Mouse (Mus musculus): ENCODE measurements at regions not wholly inside any gene's neighbourhood (a gene's known extent, or its start where the extent isn't known, plus 50 kb on each side); places are given as distances from the start of the nearest gene placed in this dataset.
A peak's percentile ranks its signal among the peaks of the same experiment; 100 is the strongest.

- Histone ChIP-seq H3K27ac (ENCODE audit: insufficient read depth, low read length) (no peak overlapping the region), H3K4me1 (ENCODE audit: control insufficient read depth, insufficient read depth, low read length) (peaks cover 3% of the 10 kb centered on the region), H3K4me3 (ENCODE audit: insufficient read depth, low read length) (no peak overlapping the region)
- no peak for TF ChIP-seq CTCF (IDR thresholded peaks at IDR 0.05; ENCODE audit: extremely low read depth, insufficient read depth, low read length)
- TF ChIP-seq POLR2A (IDR thresholded peaks at IDR 0.05; ENCODE audit: extremely low read depth, insufficient read depth, low read length) = no peak
Measured at GRCm38 (mm10) chr7:113148700-113149099, 58.6 kb upstream of the Arntl start.

GRCm38 (mm10) chr7:113149966-113150470 is 57.2 kb upstream of the Arntl start:
- Histone ChIP-seq H3K27ac (ENCODE audit: insufficient read depth, low read length) (peak overlapping the region; percentile 66), H3K4me3 (ENCODE audit: insufficient read depth, low read length) (no peak overlapping the region), H3K4me1 (ENCODE audit: control insufficient read depth, insufficient read depth, low read length) (peaks cover 3% of the 10 kb centered on the region)
- TF ChIP-seq CTCF (IDR thresholded peaks at IDR 0.05; ENCODE audit: extremely low read depth, insufficient read depth, low read length) = no peak
- no peak for TF ChIP-seq POLR2A (IDR thresholded peaks at IDR 0.05; ENCODE audit: extremely low read depth, insufficient read depth, low read length)

GRCm38 (mm10) chr7:113150789-113151188 is 56.5 kb upstream of the Arntl start:
- Histone ChIP-seq H3K27ac (ENCODE audit: insufficient read depth, low read length) (peak overlapping the region; percentile 66), H3K4me1 (ENCODE audit: control insufficient read depth, insufficient read depth, low read length) (peaks cover 3% of the 10 kb centered on the region), H3K4me3 (ENCODE audit: insufficient read depth, low read length) (no peak overlapping the region)
- no peak for TF ChIP-seq POLR2A (IDR thresholded peaks at IDR 0.05; ENCODE audit: extremely low read depth, insufficient read depth, low read length)
- TF ChIP-seq CTCF (IDR thresholded peaks at IDR 0.05; ENCODE audit: extremely low read depth, insufficient read depth, low read length) = no peak

DNA sequence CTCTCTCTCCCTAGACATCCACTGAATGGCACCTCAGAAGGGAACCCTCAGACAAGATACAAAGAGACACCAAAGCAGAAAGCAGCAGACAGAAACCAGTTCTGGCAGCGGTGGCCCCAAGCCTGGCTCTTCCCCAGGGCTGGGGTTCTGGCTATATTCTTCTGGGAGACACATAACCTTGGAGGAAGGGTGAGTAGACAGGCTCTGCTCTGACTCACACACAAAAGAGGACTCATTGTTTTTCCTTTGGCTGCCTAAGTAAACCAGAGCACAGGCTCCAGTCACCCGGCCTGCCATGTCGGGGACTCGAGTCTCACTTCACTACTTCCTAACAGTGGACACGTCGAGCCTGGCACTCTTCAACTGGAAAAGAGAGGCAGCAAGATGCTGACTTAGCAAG is 55.8 kb upstream of the Arntl start:
- TF ChIP-seq CTCF (IDR thresholded peaks at IDR 0.05; ENCODE audit: extremely low read depth, insufficient read depth, low read length) (no peak), POLR2A (IDR thresholded peaks at IDR 0.05; ENCODE audit: extremely low read depth, insufficient read depth, low read length) (no peak)
- H3K27ac ChIP-seq (ENCODE audit: insufficient read depth, low read length) = peak overlapping the region; percentile 21; the same call in 1 of the 2 replicates
- H3K4me3 ChIP-seq (ENCODE audit: insufficient read depth, low read length) = no peak overlapping the region
- H3K4me1 ChIP-seq (ENCODE audit: control insufficient read depth, insufficient read depth, low read length) = peaks cover 3% of the 10 kb centered on the region

DNA sequence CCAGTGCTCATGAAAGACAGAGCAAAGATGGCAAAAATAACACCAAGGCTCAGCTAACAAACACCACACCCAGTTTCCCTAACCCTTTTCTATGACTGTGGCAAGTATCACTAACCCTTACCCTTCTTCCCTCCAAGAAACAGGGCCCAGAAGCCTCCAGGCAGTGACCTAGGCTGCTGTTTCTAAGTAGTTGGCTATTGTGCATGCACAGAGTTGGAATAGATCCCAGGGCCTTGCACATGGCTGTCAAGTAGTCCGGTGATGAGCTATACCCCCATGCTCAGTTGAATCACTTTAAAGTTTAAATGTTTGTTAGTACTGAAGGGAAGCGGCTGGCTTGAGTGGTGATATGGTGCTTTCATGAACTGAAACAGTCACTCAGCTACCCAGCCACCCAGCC is 53.9 kb upstream of the Arntl start:
- TF ChIP-seq POLR2A (IDR thresholded peaks at IDR 0.05; ENCODE audit: extremely low read depth, insufficient read depth, low read length) = no peak
- TF ChIP-seq CTCF (IDR thresholded peaks at IDR 0.05; ENCODE audit: extremely low read depth, insufficient read depth, low read length) = no peak
- Histone ChIP-seq H3K4me1 (ENCODE audit: control insufficient read depth, insufficient read depth, low read length) (0 out of 2 replicates have a peak, but pooled peaks cover 1% of the 10 kb centered on the region), H3K27ac (ENCODE audit: insufficient read depth, low read length) (no peak overlapping the region), H3K4me3 (ENCODE audit: insufficient read depth, low read length) (no peak overlapping the region)

DNA sequence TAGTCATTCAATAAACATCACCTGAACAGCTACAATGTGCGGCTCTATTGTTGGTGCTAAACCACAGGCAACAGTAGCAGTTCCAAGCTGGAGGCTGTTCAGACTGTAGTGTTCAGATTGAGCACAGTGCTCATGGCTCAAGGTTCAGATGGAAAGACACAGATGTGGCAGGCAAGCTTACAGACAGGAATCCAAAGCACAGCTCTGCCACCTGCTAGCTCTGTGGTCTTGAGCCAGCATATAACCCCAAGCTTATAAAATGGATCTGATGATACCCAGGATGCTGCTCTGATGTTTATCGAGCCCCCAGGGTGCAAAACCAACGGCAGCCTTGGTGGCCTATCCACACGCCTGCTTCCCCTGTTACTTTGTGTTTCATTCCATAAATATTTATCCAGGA is 53.2 kb upstream of the Arntl start:
- Histone ChIP-seq H3K4me3 (ENCODE audit: insufficient read depth, low read length) (no peak overlapping the region), H3K27ac (ENCODE audit: insufficient read depth, low read length) (no peak overlapping the region), H3K4me1 (ENCODE audit: control insufficient read depth, insufficient read depth, low read length) (0 out of 2 replicates have a peak, but pooled peaks cover 1% of the 10 kb centered on the region)
- no peak for TF ChIP-seq CTCF (IDR thresholded peaks at IDR 0.05; ENCODE audit: extremely low read depth, insufficient read depth, low read length)
- TF ChIP-seq POLR2A (IDR thresholded peaks at IDR 0.05; ENCODE audit: extremely low read depth, insufficient read depth, low read length) = no peak

DNA sequence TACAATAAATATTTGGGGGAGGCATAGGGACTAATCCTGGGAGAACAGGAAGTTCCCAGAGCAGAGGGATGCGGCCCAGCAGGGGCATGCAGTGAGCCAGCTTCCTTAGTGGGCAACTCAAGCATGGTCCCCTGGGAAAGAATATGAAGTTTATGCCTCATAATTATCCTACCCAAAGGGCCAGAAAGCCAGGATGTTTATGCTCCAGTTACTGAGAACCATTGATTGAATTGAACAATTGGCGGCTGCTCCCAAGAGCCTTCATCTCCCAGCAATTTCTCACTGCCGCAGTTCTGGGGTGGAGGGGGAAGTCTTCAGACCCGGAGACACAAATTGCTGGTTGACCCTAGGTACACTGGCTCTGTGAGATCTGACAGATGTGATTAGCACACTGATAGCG is 50.9 kb upstream of the Arntl start:
- Histone ChIP-seq H3K4me3 (ENCODE audit: insufficient read depth, low read length) (no peak overlapping the region), H3K27ac (ENCODE audit: insufficient read depth, low read length) (no peak overlapping the region), H3K4me1 (ENCODE audit: control insufficient read depth, insufficient read depth, low read length) (no peaks in the 10 kb centered on the region)
- TF ChIP-seq CTCF (IDR thresholded peaks at IDR 0.05; ENCODE audit: extremely low read depth, insufficient read depth, low read length) (no peak), POLR2A (IDR thresholded peaks at IDR 0.05; ENCODE audit: extremely low read depth, insufficient read depth, low read length) (no peak)

DNA sequence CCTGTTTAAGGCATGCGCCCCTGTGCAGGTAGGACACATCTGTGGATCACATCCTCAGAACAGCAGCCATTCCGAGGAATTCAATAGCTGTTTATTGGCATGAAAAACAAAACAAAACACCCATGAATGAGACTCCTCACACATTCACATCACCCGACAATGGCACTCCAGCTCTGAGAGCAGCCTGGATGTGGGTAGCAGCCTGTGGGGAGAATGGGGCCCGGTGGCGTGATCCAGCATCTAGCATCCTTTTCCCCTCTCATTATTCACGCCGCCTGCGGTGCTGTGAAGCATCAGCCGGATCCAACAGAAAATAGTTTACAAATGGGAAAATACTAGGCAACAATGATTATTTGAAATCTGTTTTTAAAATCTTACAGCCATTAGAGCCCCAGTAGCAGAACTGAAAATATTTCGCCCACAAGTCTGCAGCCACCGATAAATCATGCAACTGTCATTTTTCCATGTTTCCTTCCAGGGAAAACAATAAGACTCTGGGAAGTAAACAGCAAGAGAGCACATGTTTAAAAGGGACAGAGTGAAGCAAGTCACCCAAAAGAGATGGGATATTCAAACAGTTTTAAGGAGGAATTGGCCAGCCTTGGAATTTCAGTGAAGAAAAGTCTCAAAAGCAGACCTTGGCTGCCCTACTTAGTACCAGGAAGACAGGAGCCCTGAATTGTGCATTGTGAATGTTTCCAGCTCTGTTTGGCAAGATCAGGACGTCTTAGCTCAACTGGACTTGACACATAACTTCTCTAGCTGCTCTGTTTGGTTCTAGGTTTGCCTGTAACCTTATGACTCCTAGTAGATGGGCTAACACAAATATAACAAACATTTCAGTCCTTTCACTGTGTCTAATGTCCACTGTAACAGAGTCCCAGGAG is 50.2 kb upstream of the Arntl start:
- Histone ChIP-seq H3K4me1 (ENCODE audit: control insufficient read depth, insufficient read depth, low read length) (no peaks in the 10 kb centered on the region; the same call in 1 of the 2 replicates), H3K4me3 (ENCODE audit: insufficient read depth, low read length) (no peak overlapping the region), H3K27ac (ENCODE audit: insufficient read depth, low read length) (no peak overlapping the region)
- TF ChIP-seq CTCF (IDR thresholded peaks at IDR 0.05; ENCODE audit: extremely low read depth, insufficient read depth, low read length) (no peak), POLR2A (IDR thresholded peaks at IDR 0.05; ENCODE audit: extremely low read depth, insufficient read depth, low read length) (no peak)
